Mouse (Mus musculus) midbrain, embryonic 14.5 days (tissue): Measurements from ENCODE around the gene Nepn. TPM values are rescaled to one million over a fixed set of nuclear protein-coding genes. Genes with fewer than 3 reads are reported as not detected.

Experiments
- ATAC-seq: fragments of 200-750 bp; cut with Nextera tagmentation; 2 replicates; pipeline ENCODE4 v1.8.0; 2017; ENCODE audit warnings: moderate number of reproducible peaks, moderate library complexity; ENCODE audit not compliant: low FRiP score, low TSS enrichment
- DNase-seq: peaks from one replicate; pipeline ENCODE4 v3.0.0-alpha.2; 2015
- H3K27ac ChIP-seq: fragments of 300-500 bp; sonication (generic); replicated peaks from 2 replicates; pipeline ENCODE4 v1.5.1; 2014; ENCODE audit warnings: mild to moderate bottlenecking, low read depth, low read length, moderate library complexity
- H3K27me3 ChIP-seq: fragments of 300-500 bp; sonication (generic); 2 replicates; pipeline ENCODE4 v1.6.1; 2014; ENCODE audit warnings: low read length, control low read depth, mixed read lengths; ENCODE audit not compliant: control insufficient read depth, insufficient read depth
- H3K36me3 ChIP-seq: fragments of 300-500 bp; sonication (generic); 2 replicates; pipeline ENCODE4 v1.6.1; 2014; ENCODE audit warnings: low read length, control low read depth; ENCODE audit not compliant: control insufficient read depth, insufficient read depth
- H3K4me1 ChIP-seq: fragments of 300-500 bp; sonication (generic); 2 replicates; pipeline ENCODE4 v1.6.1; 2014; ENCODE audit warnings: mild to moderate bottlenecking, antibody characterized with exemption, low read length, control low read depth; ENCODE audit not compliant: control insufficient read depth, insufficient read depth
- H3K4me2 ChIP-seq: fragments of 300-500 bp; sonication (generic); 2 replicates; pipeline ENCODE4 v1.6.1; 2014; ENCODE audit warnings: mild to moderate bottlenecking, low read length, moderate library complexity
- H3K4me3 ChIP-seq: fragments of 300-500 bp; sonication (generic); replicated peaks from 2 replicates; pipeline ENCODE4 v1.5.1; 2014; ENCODE audit warnings: low read depth, low read length
- H3K9ac ChIP-seq: fragments of 300-500 bp; sonication (generic); replicated peaks from 2 replicates; pipeline ENCODE4 v1.6.1; 2014; ENCODE audit warnings: mild to moderate bottlenecking, low read length, moderate library complexity
- H3K9me3 ChIP-seq: fragments of 300-500 bp; sonication (generic); 2 replicates; pipeline ENCODE4 v1.6.1; 2016; ENCODE audit warnings: low read length, control low read depth, mixed read lengths; ENCODE audit not compliant: control insufficient read depth
- WGBS: fragments of 180-500 bp; shearing (Covaris S2); extraction: QIAGEN DNeasy Blood & Tissue Kit; methylation state at CpG from one replicate; pipeline ENCODE4 v1.1.7; 2014; 5-methylcytosine and 5-hydroxymethylcytosine counted together
- polyA plus RNA-seq: library from polyadenylated mRNA; unstranded; fragments of >200 nt; fragmentation: Nextera tagmentation; extraction: Ambion mirVana; gene quantifications from 2 replicates; pipeline ENCODE4 v1.2.1, GENCODE M21; 2014

Gene Nepn
- polyA plus RNA-seq, 1 experiment from 2014 or later, result not detected

GRCm38 (mm10) chr10:52376422-52376821 is 12.3 kb upstream of the Nepn start:
- no peaks in the 10 kb centered on the region for H3K9me3 ChIP-seq
- no peak overlapping the region for H3K9ac ChIP-seq
- no peak for DNase-seq
- no peak overlapping the region for H3K27ac ChIP-seq
- no peak overlapping the region for H3K4me2 ChIP-seq
- H3K4me1 ChIP-seq, result peaks cover 14% of the 10 kb centered on the region
- H3K4me3 ChIP-seq, result no peak overlapping the region
- 97% methylated on average over 2 of the region's 2 CpGs for WGBS
- no peaks in the 10 kb centered on the region for H3K27me3 ChIP-seq
- H3K36me3 ChIP-seq, result no peaks in the 10 kb centered on the region
- ATAC-seq, result no peak

GRCm38 (mm10) chr10:52377813-52378212 is 11.0 kb upstream of the Nepn start:
- Histone ChIP-seq H3K36me3 (no peaks in the 10 kb centered on the region), H3K27ac (no peak overlapping the region), H3K9me3 (no peaks in the 10 kb centered on the region), H3K4me1 (peaks cover 15% of the 10 kb centered on the region), H3K27me3 (no peaks in the 10 kb centered on the region), H3K9ac (no peak overlapping the region), H3K4me3 (no peak overlapping the region), H3K4me2 (no peak overlapping the region)
- DNase-seq (no peak), ATAC-seq (no peak)
- 92% methylated on average over 2 of the region's 2 CpGs for WGBS

- under 1% methylated on average over 19 of the region's 19 CpGs for WGBS
Measured at GRCm38 (mm10) chr10:52381321-52381801, 7.4 kb upstream of the Nepn start.

GRCm38 (mm10) chr10:52381845-52382591 is 6.8 kb upstream of the Nepn start, which contains the start of gene Gopc:
Gene Gopc, minus strand, starts transcription at chr10:52382124.
- ATAC-seq, result peak; percentile 98
- WGBS, result under 1% methylated on average over 70 of the region's 71 CpGs
- H3K9me3 ChIP-seq, result no peaks in the 10 kb centered on the region

More at GRCm38 (mm10) chr10:52381321-52381801, 7.4 kb upstream of the Nepn start:
- Histone ChIP-seq H3K9ac (peak overlapping the region; percentile 87), H3K9me3 (no peaks in the 10 kb centered on the region), H3K27ac (peak overlapping the region; percentile 95), H3K4me3 (peak overlapping the region; percentile 90), H3K27me3 (no peaks in the 10 kb centered on the region), H3K4me1 (peaks cover 18% of the 10 kb centered on the region), H3K36me3 (no peaks in the 10 kb centered on the region), H3K4me2 (peak overlapping the region; percentile 76)
- peak; percentile 61 for ATAC-seq
- peak; percentile 74 for DNase-seq

GRCm38 (mm10) chr10:52383022-52383421 is 5.8 kb upstream of the Nepn start:
- Histone ChIP-seq H3K27me3 (no peaks in the 10 kb centered on the region), H3K9me3 (no peaks in the 10 kb centered on the region), H3K4me1 (peaks cover 18% of the 10 kb centered on the region), H3K27ac (no peak overlapping the region), H3K36me3 (no peaks in the 10 kb centered on the region), H3K4me3 (peak overlapping the region; percentile 90), H3K4me2 (peak overlapping the region; percentile 62), H3K9ac (no peak overlapping the region)
- ATAC-seq (no peak), DNase-seq (no peak)
- WGBS, result 88% methylated on average over 6 of the region's 6 CpGs

More at GRCm38 (mm10) chr10:52381845-52382591, 6.8 kb upstream of the Nepn start, which contains the start of gene Gopc:
- H3K4me2 ChIP-seq, result peak within 1 kb of the TSS; percentile 76
- peak within 1 kb of the TSS; percentile 90 for H3K4me3 ChIP-seq
- H3K9ac ChIP-seq, result peak within 1 kb of the TSS; percentile 87
- no peaks in the 10 kb centered on the region for H3K27me3 ChIP-seq
- no peaks in the 10 kb centered on the region for H3K36me3 ChIP-seq
- H3K27ac ChIP-seq, result peak within 1 kb of the TSS; percentile 95
- H3K4me1 ChIP-seq, result peaks cover 18% of the 10 kb centered on the region
- peak; percentile 100 for DNase-seq

- Histone ChIP-seq H3K4me3 (no peak overlapping the region), H3K36me3 (no peaks in the 10 kb centered on the region), H3K4me2 (no peak overlapping the region), H3K27me3 (no peaks in the 10 kb centered on the region), H3K4me1 (peaks cover 16% of the 10 kb centered on the region), H3K9ac (no peak overlapping the region), H3K9me3 (no peaks in the 10 kb centered on the region), H3K27ac (no peak overlapping the region)
- 95% methylated on average over 1 of the region's 1 CpGs for WGBS
- DNase-seq, result no peak
- no peak for ATAC-seq
Measured at GRCm38 (mm10) chr10:52383522-52383921, 5.2 kb upstream of the Nepn start.

- no peak overlapping the region for H3K27ac ChIP-seq
- no peaks in the 10 kb centered on the region for H3K27me3 ChIP-seq
- no peak overlapping the region for H3K9ac ChIP-seq
- 0 out of 2 replicates have a peak, but pooled peaks cover 5% of the 10 kb centered on the region for H3K4me1 ChIP-seq
- 47% methylated on average over 8 of the region's 8 CpGs for WGBS
- H3K4me2 ChIP-seq, result no peak overlapping the region
- no peaks in the 10 kb centered on the region for H3K36me3 ChIP-seq
- no peaks in the 10 kb centered on the region for H3K9me3 ChIP-seq
- DNase-seq (peak; percentile 85), ATAC-seq (no peak)
- H3K4me3 ChIP-seq, result no peak overlapping the region
Measured at GRCm38 (mm10) chr10:52384823-52385610, 3.8 kb upstream of the Nepn start.

- no peak overlapping the region for H3K9ac ChIP-seq
- ATAC-seq, result no peak
- H3K9me3 ChIP-seq, result no peaks in the 10 kb centered on the region
- no peaks in the 10 kb centered on the region for H3K27me3 ChIP-seq
- WGBS, result 90% methylated on average over 4 of the region's 4 CpGs
- H3K4me3 ChIP-seq, result no peak overlapping the region
- no peak overlapping the region for H3K4me2 ChIP-seq
- H3K27ac ChIP-seq, result no peak overlapping the region
- DNase-seq, result no peak
- H3K4me1 ChIP-seq, result 0 out of 2 replicates have a peak, but pooled peaks cover 5% of the 10 kb centered on the region
- H3K36me3 ChIP-seq, result no peaks in the 10 kb centered on the region
Measured at GRCm38 (mm10) chr10:52387192-52387591, 1.6 kb upstream of the Nepn start.
